17 mouse cellular contexts compared by ENCODE assay signal in genomic region chr14:33804321-33804720, GRCm38 (mm10).
"Had no signal": no experiment of that assay in that cellular context is flagged by ENCODE, and none has a peak within 500 bp of the region (broad histone marks: within the 10 kb centered on the region; RNA-seq: fewer than 3 reads in every experiment).

No protein-coding gene starts in this region.

- H3K27ac ChIP-seq: kidney, postnatal 0 days; limb, embryonic 15.5 days; liver, embryonic 12.5 days; macrophage; midbrain, embryonic 12.5 days; neural tube, embryonic 15.5 days; stomach, postnatal 0 days had no signal

- H3K27me3 ChIP-seq: limb, embryonic 15.5 days; liver, embryonic 12.5 days; megakaryocyte, embryonic 14.5 days; midbrain, embryonic 12.5 days; neural tube, embryonic 15.5 days had no signal

- H3K9ac ChIP-seq: limb, embryonic 15.5 days; liver, embryonic 12.5 days; lung, embryonic 14.5 days; midbrain, embryonic 12.5 days; neural tube, embryonic 15.5 days had no signal

- H3K4me1 ChIP-seq: liver, embryonic 12.5 days; megakaryocyte, embryonic 14.5 days had no signal

- ATAC-seq: liver, embryonic 12.5 days had no signal

- H3K36me3 ChIP-seq: limb, embryonic 15.5 days; liver, embryonic 12.5 days; midbrain, embryonic 12.5 days; neural tube, embryonic 15.5 days had no signal

- H3K4me3 ChIP-seq: limb, embryonic 15.5 days; liver, embryonic 12.5 days; midbrain, embryonic 12.5 days; neural tube, embryonic 15.5 days had no signal

- DNase-seq: kidney, postnatal 36 days; layer of hippocampus, adult 9-11 months; layer of hippocampus, postnatal 36 days; lung, embryonic 14.5 days; lung, postnatal 10 days; right cerebral cortex, adult 18-20 months; right cerebral cortex, postnatal 25 days; thymus, adult 2 months; thymus, postnatal 25 days had no signal

- H3K9me3 ChIP-seq: limb, embryonic 15.5 days; liver, embryonic 12.5 days; midbrain, embryonic 12.5 days; neural tube, embryonic 15.5 days had no signal

- H3K4me2 ChIP-seq: limb, embryonic 15.5 days; liver, embryonic 12.5 days; lung, embryonic 14.5 days; midbrain, embryonic 12.5 days; neural tube, embryonic 15.5 days had no signal
